Mouse (Mus musculus): ENCODE measurements around the gene Grhpr.
"Not testable (repeated sequence)": the region's sequence is repeated elsewhere in the genome, so short reads cannot be mapped to it uniquely, and the experiment has no call there.

Grhpr gene

GRCm38 (mm10) chr4:45012105-45012975 is 31.1 kb downstream of the Grhpr start, which contains the start of gene Zbtb5:
Gene Zbtb5 (minus strand): TSS chr4:45012412.
- in situ Hi-C loops (cut with MboI; ENCODE audit: low sequenced_read_pairs) = loop anchor here (25.0 kb wide), 1 partner anchor 275 kb away; the partner anchor contains the start of gene Trmt10b

DNA sequence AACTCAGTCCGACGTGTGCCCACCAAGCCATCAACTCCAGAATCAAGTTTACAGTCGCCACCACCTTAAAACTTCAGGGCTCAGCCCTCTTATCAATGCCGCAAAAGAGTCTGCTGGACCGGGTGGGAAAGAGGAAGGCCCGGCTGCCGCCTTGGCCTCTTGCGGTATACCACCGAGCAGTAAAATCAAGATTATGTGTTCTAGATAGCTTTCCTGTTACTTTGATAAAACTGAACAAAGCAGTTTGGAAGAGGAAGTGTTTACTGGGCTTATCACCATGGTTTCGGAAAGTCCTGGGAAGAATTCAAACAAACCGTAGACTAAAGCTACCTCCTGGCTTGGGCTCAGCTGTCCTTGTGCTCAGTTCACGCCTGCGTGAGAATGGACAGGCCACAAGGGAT is 31.8 kb downstream of the Grhpr start:
- in situ Hi-C loops (cut with MboI; ENCODE audit: low sequenced_read_pairs) = loop anchor here (25.0 kb wide), 1 partner anchor 274 kb away; the partner anchor contains the start of gene Trmt10b

DNA sequence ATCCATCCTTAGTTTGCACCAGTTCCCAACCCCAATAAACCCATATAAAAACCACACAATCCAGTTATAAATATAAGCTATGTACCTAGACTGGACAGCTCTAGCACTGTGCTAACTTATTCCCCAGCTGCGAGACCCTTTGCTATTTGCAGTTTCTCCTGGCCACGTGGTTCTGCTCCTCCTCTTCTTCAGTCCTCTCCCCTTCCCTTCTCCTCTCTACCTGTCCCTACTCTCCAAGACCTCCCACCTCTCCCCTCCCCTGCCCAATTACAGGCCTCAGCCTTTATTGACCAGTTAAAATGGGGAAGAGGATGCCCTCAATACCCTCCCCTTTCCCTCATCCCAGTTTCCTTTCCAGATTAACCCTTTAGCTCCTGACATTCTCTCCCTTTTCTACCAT is 32.3 kb downstream of the Grhpr start:
- in situ Hi-C loops (cut with MboI; ENCODE audit: low sequenced_read_pairs) = loop anchor here (25.0 kb wide), 1 partner anchor 274 kb away; the partner anchor contains the start of gene Trmt10b

DNA sequence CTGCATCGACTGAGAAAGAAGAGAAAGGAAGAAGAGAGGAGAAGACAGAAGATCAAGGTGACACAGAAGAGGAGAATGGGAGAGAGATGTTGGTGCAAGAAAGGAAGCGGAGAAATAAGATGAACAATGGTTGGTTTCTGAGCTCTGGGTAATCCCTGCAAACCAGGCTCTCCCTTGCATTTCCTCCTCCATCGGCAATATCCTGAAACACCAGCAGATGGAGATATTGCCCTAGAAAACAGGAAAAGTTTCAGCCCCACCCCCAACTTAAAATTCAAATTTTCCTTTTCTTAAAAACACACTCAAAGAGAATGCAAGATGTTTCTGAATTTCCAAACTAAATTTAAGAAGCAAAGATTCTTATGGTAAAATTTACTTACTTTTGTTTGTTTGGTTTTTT is 34.4 kb downstream of the Grhpr start:
- in situ Hi-C loops (cut with MboI; ENCODE audit: low sequenced_read_pairs) = loop anchor here (25.0 kb wide), 1 partner anchor 272 kb away; the partner anchor contains the start of gene Trmt10b

DNA sequence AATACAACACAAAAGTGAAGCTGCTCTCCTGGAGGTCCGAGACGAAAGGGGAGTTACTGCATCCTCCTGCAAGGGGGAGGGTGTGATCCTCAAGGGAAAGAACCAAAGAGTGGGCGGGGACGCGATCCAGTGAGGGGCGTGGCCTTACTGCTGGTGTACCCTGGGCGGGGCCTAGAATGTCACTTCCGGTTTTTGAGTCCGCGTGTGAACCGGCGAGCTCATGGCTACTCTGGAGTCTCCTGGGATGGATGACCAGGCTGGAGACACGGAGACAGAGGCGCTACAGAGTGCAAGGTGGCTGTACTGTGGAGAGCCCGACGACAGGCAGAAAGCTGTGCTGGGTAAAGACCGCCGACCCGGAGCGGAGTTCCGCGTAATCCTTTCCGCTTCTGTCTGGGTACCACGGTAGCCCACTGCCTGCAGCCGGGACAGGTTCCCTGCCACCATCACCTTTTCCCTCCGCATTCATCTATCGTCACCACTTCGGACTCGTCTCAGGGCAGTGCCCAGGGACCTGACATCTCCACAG is 37.3 kb downstream of the Grhpr start, which contains the start of gene Polr1e:
Gene Polr1e, plus strand, starts transcription at position 132 of the 529 bp plus-strand sequence.
- in situ Hi-C loops (cut with MboI; ENCODE audit: low sequenced_read_pairs) = loop anchor here (25.0 kb wide), 1 partner anchor 269 kb away; the partner anchor contains the start of gene Trmt10b

GRCm38 (mm10) chr4:45019009-45019408 is 37.8 kb downstream of the Grhpr start:
- in situ Hi-C loops (cut with MboI; ENCODE audit: low sequenced_read_pairs) = loop anchor here (25.0 kb wide), 1 partner anchor 268 kb away; the partner anchor contains the start of gene Trmt10b

- in situ Hi-C loops (cut with MboI; ENCODE audit: low sequenced_read_pairs) = no loop called here
Observed at GRCm38 (mm10) chr4:45026459-45026858, 45.3 kb downstream of the Grhpr start.

DNA sequence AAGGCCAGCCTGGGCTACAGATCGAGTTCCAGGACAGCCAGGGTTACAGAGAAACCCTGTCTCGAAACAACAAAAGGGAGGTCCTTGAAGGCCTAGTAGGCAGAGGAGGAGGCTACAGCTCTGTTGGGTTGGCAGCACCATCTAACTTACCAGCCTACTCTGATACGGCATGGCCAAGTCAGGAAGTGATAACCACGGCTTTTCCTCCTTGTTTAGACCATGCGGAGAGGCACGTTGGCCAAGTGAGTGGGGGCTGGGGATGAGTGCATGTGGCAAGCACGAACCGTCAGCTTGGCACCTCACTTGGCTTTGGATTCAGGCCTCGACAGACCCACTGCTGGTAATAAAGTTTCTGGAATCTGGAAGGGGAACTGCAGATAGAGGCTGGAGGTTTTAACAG is 51.4 kb downstream of the Grhpr start:
- in situ Hi-C loops (cut with MboI; ENCODE audit: low sequenced_read_pairs) = no loop called here

GRCm38 (mm10) chr4:45034693-45035628 is 53.8 kb downstream of the Grhpr start:
- in situ Hi-C loops (cut with MboI; ENCODE audit: low sequenced_read_pairs) = no loop called here

- in situ Hi-C loops (cut with MboI; ENCODE audit: low sequenced_read_pairs) = no loop called here
Observed at GRCm38 (mm10) chr4:45036048-45036447, 54.9 kb downstream of the Grhpr start.

DNA sequence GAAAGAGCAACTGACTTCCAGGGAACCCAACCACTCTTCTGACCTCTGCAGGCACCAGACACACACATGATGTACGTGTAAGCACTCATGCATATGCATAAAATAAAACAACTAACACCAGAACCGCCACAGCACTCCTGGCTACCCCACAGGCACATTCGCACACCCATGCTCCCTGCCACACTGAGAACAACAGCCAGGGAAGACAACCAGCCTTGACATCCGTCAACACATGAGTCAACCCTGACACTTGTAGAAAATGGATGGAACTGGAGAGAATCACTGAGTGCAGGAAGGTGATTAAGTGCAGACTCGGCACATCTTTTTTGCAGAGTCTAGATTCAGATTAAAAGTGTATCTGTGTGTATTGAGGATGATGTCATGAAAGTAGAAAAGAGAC is 55.4 kb downstream of the Grhpr start:
- in situ Hi-C loops (cut with MboI; ENCODE audit: low sequenced_read_pairs) = no loop called here

- in situ Hi-C loops (cut with MboI; ENCODE audit: low sequenced_read_pairs) = no loop called here
Observed at GRCm38 (mm10) chr4:45037455-45038410, 56.5 kb downstream of the Grhpr start.

DNA sequence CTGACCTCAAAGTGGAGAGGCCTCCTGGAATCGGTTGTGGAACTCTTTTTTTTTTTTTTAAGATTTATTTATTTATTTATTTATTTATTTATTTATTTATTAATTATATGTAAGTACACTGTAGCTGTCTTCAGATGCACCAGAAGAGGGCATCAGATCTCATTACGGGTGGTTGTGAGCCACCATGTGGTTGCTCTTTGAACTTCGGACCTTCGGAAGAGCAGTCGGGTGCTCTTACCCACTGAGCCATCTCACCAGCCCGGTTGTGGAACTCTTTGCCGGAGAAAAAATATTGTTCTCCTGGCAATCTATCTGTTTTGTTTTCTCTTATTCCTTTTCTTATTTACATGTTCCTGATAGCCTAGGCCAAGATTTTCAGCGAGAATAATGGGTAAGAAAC is 57.7 kb downstream of the Grhpr start:
- in situ Hi-C loops (cut with MboI; ENCODE audit: low sequenced_read_pairs) = not testable (repeated sequence)

DNA sequence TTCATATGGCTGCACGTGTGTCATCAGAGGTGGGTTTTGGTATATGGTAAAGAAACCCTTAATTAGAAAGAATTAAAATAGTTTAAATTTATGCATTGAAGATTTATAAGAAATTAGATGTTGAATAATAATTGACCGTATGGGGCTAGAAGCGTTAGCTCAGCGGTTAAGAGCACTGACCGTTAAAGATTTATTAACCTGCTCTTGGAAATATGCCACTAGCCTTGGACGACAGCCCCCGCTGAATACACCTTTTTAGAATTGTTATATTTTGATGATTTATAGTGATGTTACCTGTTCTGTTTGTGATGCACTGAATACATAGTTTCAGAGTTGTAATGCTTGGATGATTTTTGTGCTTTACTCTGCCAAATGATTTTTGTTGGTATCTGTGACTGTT is 58.4 kb downstream of the Grhpr start:
- in situ Hi-C loops (cut with MboI; ENCODE audit: low sequenced_read_pairs) = not testable (repeated sequence)

Measured in CH12F3 (cell line).